Mouse (Mus musculus) brain, embryonic 14.5 days (tissue): ENCODE measurements around the gene Gm35315. TPM values are rescaled to one million over a fixed set of nuclear protein-coding genes. Genes with fewer than 3 reads are reported as not detected.
A peak's percentile ranks its signal among the peaks of the same experiment; 100 is the strongest.
"Not testable (repeated sequence)": the region's sequence is repeated elsewhere in the genome, so short reads cannot be mapped to it uniquely, and the experiment has no call there.

Experiments used
- DNase-seq: peaks from one replicate; pipeline ENCODE4 v3.0.0-alpha.2; 2011; ENCODE audit warnings: low read depth
- CTCF ChIP-seq: fragments of 200-500 bp; IDR thresholded peaks from 2 replicates; pipeline ENCODE4 v1.5.1; 2012; ENCODE audit warnings: inconsistent platforms, mild to moderate bottlenecking, moderate library complexity, borderline replicate concordance; ENCODE audit not compliant: insufficient read depth, insufficient read length; ENCODE audit errors: extremely low read depth
- POLR2A ChIP-seq: fragments of 200-500 bp; IDR thresholded peaks from 2 replicates; pipeline ENCODE4 v1.6.1; 2012; ENCODE audit warnings: mild to moderate bottlenecking, inconsistent platforms, borderline replicate concordance; ENCODE audit not compliant: poor library complexity, insufficient read depth, insufficient read length, severe bottlenecking; ENCODE audit errors: extremely low read depth
- polyA plus RNA-seq: library from polyadenylated mRNA; depleted of rRNA; stranded (reverse); fragments of >200 nt; gene quantifications from 2 replicates; pipeline ENCODE4 v1.2.3, GENCODE M21; 2012; rRNA removed

The Gm35315 gene
- polyA plus RNA-seq, 1 experiment: 0.42 TPM

DNA sequence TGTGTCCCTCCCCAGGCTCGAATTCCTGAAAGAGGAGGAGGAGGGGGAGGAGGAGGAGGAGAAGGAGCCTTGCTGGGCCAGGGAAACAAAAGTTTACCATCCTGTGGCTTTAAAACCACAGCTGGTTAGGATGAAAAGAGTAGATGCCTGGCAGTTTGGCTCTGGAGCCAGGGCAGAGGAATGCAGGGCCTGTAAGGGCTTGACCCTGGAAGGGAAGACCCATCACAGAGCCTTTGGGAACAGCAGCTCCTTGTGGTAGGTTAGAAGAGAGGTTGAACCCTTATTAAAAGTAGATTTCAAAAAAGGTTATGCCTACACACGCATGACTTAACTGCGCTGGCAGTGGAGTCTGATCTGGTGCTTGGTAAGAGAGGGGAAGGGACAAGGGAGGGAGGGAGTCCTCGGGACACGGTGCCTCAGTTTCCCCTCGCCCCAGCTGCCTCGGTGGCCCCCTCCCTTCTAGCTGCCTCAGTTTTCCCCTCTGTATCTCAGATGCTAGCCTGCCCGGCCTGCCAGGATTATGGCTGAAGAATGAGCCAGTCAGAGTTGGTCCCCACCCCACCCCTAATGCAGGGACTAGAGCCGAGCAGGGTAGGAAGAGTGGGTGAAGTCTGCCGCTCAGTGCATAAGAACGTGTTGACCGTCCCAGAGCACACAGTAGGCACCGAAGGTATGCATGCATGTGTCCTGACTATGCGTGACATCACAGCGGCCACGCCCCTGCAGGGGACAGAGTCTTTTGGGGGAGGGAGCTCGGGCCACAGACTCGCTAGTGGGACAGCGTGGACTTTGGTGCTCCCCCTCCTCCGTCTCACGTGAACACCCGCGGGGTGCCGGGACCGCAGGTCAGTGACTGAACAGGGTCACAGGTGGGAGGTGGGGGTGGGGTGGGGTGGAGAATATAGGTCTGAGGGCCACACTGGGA is 5.7 kb upstream of the Gm35315 start, which contains the start of gene Plcxd1:
Gene Plcxd1, plus strand, starts transcription at position 314 of the 925 bp plus-strand sequence.
- DNase-seq: no peak
- no peak for TF ChIP-seq POLR2A
- TF ChIP-seq CTCF: no peak

DNA sequence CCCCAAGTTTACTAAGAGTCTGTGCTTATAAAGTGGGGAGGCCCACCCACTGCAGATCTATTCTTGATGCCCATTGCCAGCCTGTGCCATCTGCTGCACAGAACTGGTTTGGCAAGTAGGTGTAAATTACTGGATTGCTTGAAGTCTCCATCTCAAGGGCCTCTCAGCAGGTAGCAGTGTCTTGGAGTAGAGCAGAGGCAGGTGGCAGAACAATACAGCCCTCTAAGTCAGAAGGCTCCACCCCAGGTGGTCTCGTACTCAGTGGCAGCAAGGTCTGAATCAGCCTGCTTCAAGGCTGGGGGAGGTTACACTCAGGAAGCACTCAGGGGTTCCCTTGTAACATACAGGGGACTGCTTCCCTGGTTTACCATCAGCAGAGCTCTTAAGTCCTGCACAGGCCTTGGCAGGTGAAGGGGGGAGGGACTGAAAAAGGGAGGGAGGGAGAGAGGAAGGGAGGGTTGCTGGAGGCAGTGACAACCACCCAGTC is 4.8 kb upstream of the Gm35315 start:
- DNase-seq: peak; percentile 42
- no peak for TF ChIP-seq POLR2A
- no peak for TF ChIP-seq CTCF

DNA sequence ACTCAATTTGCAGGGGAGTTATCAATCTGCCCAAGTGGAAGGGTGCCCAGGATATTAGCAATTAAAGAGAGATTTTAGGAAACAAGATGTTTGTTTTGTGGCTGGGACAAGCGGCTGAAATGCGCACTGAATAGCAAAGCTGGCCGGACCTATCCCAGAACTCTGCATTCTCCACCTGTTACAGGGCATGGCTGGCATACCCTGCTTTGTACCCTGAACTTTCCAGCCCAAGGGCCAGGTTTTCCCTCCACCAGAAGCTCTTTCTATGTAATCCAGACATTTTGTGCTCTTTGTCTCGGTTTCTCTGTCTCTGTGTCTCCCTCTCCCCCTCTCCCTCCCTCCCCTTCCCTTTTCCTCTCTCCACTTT is 610 bp upstream of the Gm35315 start:
- TF ChIP-seq CTCF (no peak), POLR2A (no peak)

DNA sequence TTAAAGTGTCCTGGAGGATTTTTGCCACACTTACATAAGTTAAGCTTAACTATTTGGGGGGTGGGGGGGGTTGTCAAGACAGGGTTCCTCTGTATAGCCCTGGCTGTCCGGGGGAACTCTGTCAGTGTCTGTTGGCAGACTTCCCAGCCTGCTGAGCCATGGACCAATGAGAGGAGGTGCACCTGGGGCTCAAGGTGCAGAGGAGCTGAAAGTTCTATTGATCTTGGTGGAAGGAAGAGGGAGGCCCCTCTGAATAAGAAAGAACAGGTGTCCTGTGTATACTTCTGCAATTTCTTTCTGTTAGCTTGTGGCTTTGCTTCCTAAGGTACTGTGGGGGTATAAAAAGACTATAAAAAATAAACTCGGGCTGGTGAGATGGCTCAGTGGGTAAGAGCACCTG is 2.7 kb downstream of the Gm35315 start:
- DNase-seq: no peak
- no peak for TF ChIP-seq CTCF
- no peak for TF ChIP-seq POLR2A

More for the DNA sequence above, 610 bp upstream of the Gm35315 start:
- no peak for DNase-seq

DNA sequence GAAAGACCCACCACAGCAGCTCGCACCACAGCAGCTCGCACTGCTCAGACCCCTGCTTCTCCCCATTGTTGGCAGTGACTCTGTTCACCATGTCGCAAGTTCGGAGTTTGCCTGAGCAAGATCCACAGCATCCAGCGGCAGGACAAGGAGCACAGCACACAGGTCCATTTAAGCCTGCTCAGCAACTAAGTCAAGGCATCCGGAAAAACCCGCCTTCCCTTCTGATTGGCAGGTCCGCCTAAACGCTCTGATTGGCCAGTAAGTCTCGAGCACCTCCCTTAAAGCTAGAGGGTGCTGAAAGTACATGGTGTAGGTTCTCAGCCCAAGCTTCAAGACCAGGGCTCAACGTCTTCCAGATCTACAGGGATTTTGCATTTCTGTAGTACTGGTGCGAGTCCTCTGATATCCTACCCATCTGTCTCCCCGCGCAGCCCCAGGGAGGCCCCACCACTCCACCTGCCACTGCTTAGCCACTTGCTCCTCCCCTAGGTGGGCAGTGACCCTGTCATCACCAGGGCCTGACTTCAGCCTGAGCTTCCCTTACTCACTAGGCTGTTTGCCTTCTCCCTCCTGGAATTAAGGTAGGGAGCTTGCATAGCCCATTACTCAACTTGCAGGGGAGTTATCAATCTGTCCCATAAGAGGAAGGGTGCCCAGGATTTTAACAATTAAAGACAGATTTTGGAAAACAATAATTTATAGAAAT is 7.9 kb downstream of the Gm35315 start:
- TF ChIP-seq POLR2A: no peak
- no peak for TF ChIP-seq CTCF

DNA sequence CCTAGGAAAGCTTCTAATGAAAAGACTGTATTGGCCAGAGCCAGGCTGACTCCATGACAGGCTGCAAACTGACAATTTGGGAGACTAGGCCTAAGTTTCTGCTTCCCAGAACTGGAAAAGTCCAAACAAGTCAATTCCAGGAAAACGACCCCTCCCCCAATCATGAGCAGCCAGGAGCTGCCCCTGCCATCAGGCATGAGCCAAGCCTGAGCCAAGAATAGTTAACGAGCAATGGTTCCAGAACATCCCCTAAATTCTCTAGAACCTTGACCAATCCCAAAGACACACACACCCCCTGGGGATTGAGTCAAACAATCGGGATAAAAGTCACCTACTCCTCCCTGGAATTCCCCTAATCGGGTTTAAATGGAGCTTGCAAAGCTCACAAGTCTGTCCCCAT is 11.3 kb downstream of the Gm35315 start:
- TF ChIP-seq CTCF (no peak), POLR2A (no peak)
- DNase-seq: no peak

More for the DNA sequence above, 7.9 kb downstream of the Gm35315 start:
- DNase-seq: no peak

DNA sequence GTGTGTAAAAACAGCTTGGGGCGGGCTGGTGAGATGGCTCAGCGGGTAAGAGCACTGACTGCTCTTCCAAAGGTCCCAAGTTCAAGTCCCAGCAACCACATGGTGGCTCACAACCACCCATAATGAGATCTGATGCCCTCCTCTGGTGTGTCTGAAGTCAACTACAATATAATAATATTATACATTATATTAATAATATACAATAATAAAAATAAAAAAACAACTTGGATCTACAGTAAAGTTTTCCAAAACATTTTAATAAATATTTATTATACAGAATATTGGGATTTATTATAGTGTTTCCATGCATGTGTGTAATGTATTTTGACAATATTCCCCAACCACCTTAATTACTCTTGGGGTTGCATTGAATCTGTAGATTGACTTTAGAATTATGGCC is 21.8 kb downstream of the Gm35315 start, which contains the start of gene Gm17655:
Gene Gm17655, minus strand, starts transcription at position 101 of the 400 bp plus-strand sequence.
- DNase-seq: not testable (repeated sequence)

DNA sequence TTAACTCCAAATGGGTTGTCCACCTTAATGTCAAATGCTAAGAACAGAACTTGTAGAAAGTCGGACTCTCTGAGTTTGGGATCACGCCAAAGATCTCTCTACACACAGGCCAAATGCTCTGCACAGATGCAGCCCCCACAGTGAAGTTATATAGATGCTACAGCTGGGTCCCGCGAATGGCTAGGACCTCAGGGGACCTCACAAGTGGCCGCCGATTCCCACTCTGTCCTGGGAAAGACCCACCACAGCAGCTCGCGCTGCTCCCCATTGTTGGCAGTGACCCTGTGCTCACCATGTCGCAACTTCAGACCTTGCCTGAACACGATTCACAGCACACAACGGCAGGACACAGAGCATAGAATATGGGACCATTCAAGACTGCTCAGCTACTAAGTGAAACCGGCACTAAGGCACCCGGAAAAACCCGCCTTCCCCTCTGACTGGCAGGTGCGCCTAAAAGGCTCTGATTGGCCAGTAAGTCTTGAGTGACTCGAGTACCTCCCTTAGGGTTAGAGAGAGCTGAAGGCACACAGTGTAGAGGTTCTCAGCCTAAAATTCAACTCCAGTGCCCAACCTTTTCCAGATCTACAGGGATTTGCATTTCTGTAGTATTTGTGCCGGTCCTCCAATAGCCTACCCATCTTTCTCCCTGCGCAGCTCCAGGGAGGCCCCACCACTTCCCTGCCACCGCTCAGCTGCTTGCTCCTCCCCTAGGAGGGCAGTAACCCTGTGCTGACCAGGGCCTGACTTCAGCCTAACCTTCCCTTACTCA is 36.4 kb downstream of the Gm35315 start:
- peak; percentile 91 for DNase-seq
- TF ChIP-seq CTCF (no peak), POLR2A (no peak)

Other genes with a start within 250 kb of the Gm35315 start
- 0.05 and 0.09 TPM in 2 replicates for gene Gm15446, start 171.0 kb downstream of the Gm35315 start, polyA plus RNA-seq
- gene Zfp932, start 97.9 kb downstream of the Gm35315 start, polyA plus RNA-seq: 24.2 and 27.1 TPM in 2 replicates
- gene Gm17655, start 21.9 kb downstream of the Gm35315 start, polyA plus RNA-seq: 0.66 and 2.1 TPM in 2 replicates
- 2.6 and 3.2 TPM in 2 replicates for gene Plcxd1, start 5.5 kb upstream of the Gm35315 start, polyA plus RNA-seq
- gene Gtpbp6, start 13.8 kb upstream of the Gm35315 start, polyA plus RNA-seq: 183 and 293 TPM in 2 replicates
- 5.8 and 9.7 TPM in 2 replicates for gene Zfp605, start 15.7 kb upstream of the Gm35315 start, polyA plus RNA-seq
- 119 and 128 TPM in 2 replicates for gene Chfr, start 41.4 kb upstream of the Gm35315 start, polyA plus RNA-seq
- 13.8 and 21.7 TPM in 2 replicates for gene Golga3, start 82.3 kb upstream of the Gm35315 start, polyA plus RNA-seq
- gene Ankle2, start 136.6 kb upstream of the Gm35315 start, polyA plus RNA-seq: 18.7 and 19.8 TPM in 2 replicates
- gene Pgam5, start 175.5 kb upstream of the Gm35315 start, polyA plus RNA-seq: 55.4 and 55.9 TPM in 2 replicates
- 4.3 and 4.5 TPM in 2 replicates for gene Pxmp2, start 191.8 kb upstream of the Gm35315 start, polyA plus RNA-seq
- gene Pole, start 191.9 kb upstream of the Gm35315 start, polyA plus RNA-seq: 15.8 and 20.2 TPM in 2 replicates
- gene P2rx2, start 248.8 kb upstream of the Gm35315 start, polyA plus RNA-seq: 8.3 and 10.8 TPM in 2 replicates